Mouse (Mus musculus): ENCODE results near the gene Tcam1.
A peak's percentile ranks its signal among the peaks of the same experiment; 100 is the strongest.

Gene Tcam1

GRCm38 (mm10) chr11:106324858-106325257, 48.4 kb downstream of the Tcam1 start:
- no peak for DNase-seq

- DNase-seq, result peak; percentile 56
These were observed 49.2 kb downstream of the Tcam1 start for GRCm38 (mm10) chr11:106325566-106326206.

DNA sequence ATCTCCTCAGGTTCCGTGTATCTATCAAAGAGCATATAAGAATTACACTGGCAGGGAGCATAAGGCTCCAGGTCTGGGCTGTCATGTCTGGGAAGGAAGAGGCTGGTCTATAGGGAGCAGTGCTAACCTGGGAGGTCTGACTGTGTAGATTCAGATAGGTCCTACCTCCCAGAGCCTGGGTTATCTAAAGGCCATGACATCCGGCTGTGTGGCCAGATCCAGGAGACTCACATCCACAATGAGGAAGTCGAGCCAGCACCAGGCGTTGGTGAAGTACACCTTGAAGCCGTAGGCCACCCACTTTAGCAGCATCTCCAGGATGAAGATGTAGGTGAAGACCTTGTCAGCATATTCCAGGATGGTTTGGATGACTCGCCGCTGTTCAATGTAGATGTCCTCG, 50.0 kb downstream of the Tcam1 start:
- DNase-seq, result no peak

GRCm38 (mm10) chr11:106328521-106328920, 52.0 kb downstream of the Tcam1 start:
- DNase-seq, result no peak

- no peak for DNase-seq
These were observed 52.7 kb downstream of the Tcam1 start for GRCm38 (mm10) chr11:106329128-106329527.

DNA sequence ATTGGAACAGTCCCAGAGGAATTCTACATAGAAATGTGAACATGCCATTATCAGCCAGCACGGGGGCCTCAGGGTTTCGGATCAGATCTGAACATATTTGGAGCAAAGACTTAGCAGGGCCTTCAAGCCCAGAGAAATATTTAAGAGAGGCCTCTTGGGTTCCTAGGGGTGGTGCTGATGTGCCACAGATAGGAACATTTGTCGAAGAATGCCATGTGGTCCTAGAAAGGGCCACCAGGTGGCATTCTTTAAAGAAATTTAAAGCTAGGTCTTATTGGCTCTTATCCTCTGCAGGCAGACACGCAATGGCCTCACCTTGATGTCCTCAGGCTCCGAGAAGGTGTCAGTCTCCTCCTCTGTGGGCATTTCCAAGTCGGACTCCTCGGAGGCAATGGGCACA, 53.2 kb downstream of the Tcam1 start:
- peak; percentile 23 for DNase-seq

- DNase-seq, result no peak
These were observed 56.0 kb downstream of the Tcam1 start for GRCm38 (mm10) chr11:106332458-106332857.

GRCm38 (mm10) chr11:106334066-106334465, 57.6 kb downstream of the Tcam1 start:
- DNase-seq, result no peak

DNA sequence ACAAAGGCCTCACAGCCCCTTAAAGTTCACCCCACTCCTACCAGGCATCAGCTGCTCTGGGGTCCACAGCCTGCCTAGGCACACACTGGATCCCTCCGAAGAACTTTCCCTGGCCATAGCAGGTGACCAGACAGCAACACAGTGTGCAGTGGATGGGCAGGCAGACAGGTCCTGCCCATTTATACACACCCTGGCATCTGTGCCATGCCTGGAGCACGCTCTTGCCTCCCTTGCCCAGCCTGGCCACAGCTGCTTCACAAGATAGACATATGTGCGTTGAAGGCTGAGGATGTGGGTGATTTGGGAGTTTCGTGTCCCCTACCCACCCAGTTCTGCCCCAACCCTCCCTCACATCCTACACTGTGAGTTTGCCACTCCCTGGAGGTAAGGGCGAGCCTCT, 61.6 kb downstream of the Tcam1 start:
- no peak for DNase-seq

All from liver (tissue).